Mouse (Mus musculus) liver, adult (tissue): ENCODE measurements around the gene Comtd1.

Source experiments
- GATA4 ChIP-seq: IDR thresholded peaks from 2 replicates; pipeline ENCODE4 v1.6.1; 2014; ENCODE audit warnings: mild to moderate bottlenecking, low read length; ENCODE audit not compliant: insufficient replicate concordance

The Comtd1 gene

DNA sequence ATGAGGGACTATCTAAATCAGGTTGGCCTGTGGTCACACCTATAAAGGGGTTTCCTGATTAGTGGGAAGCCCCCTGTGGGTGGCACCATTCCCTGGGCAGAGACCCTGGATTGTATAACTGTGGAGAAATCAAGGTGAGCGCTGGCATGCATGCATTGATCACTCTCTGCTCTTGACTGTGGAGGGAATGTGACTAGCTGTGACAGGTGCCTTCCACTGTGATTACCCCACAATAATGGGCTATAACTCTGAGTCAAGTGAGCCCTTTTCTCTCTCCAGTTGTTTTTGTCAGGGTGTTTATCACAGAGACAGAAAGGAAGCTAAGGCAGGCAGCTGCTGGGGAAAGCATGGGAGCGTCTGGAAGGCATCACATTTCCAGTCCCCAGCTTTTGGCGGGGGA, 32.5 kb downstream of the Comtd1 start:
- no peak for TF ChIP-seq GATA4

DNA sequence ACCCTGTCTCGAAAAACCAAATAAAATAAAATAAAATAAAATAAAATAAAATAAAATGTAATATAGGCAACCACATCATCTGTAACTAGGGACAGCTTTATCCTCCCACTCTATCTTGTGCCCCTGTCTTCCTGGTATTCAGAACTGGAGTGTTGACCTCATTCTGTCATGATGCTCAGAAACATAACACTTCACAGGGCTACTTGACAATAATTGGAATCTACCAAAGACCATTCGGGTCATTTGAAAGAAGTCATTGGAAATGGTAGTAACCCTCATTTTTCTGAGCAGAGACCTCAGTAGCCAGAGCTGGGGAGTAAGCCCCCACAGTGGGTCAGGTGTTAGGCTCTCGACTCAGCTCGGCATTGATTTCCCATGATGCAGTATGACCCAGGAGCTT, 34.2 kb downstream of the Comtd1 start:
- no peak for TF ChIP-seq GATA4

GRCm38 (mm10) chr14:21813847-21814246, 34.9 kb downstream of the Comtd1 start:
- no peak for TF ChIP-seq GATA4

GRCm38 (mm10) chr14:21813216-21813615, 35.6 kb downstream of the Comtd1 start:
- TF ChIP-seq GATA4, result peak; percentile 57; the same call in 1 of the 2 replicates

- TF ChIP-seq GATA4, result no peak
Observed at GRCm38 (mm10) chr14:21812590-21813162, 36.1 kb downstream of the Comtd1 start.

DNA sequence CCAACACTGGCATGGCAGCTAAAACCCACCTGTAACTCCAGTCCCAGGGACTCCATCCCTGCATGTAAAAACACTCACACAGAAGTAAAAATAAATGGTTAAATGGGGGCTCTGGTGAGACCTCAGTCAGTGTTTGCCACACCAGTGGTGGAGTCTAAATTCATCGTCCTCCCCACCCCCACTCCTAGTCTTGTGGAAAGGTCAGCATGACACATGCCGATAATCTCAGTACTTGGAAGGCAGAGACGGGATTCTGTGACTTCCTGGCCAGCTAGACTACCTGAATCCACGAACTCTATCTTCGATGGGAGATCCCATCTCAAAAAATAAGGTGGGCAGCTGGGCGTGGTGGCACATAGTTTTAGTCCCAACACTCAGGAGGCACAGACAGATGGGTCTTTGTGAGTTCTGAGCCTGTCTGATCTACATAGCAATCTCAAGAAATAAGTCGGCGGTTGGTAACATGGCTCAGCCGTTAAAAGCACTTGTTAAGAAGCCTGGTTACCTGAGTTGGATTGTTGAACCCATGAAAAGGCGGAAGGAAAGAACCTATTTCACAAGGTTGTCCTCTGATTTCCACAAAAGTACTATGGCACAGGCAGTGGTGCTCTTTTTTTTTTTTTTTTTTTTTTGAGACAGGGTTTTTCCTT, 36.9 kb downstream of the Comtd1 start:
- no peak for TF ChIP-seq GATA4

DNA sequence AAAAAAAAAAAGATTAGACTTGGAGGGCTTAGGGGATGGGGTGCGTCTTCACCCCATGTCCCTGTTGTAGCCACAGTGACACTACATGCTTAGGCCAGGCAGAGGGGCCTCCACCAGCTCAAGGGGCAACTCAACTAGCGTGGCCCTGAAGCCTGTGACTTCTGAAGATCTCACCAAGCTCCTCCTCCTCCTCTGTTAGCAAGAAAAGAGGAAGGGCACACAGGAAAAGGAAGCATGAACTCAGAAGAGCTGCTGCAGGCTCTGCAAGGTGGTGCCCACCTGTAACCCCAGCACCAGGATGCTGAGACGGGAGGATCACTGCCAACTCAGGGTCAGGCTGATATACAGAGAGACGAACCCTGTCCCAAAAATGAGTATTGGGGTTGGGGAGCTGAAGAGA, 37.5 kb downstream of the Comtd1 start:
- TF ChIP-seq GATA4, result no peak

GRCm38 (mm10) chr14:21809418-21809817, 39.4 kb downstream of the Comtd1 start:
- TF ChIP-seq GATA4, result no peak

DNA sequence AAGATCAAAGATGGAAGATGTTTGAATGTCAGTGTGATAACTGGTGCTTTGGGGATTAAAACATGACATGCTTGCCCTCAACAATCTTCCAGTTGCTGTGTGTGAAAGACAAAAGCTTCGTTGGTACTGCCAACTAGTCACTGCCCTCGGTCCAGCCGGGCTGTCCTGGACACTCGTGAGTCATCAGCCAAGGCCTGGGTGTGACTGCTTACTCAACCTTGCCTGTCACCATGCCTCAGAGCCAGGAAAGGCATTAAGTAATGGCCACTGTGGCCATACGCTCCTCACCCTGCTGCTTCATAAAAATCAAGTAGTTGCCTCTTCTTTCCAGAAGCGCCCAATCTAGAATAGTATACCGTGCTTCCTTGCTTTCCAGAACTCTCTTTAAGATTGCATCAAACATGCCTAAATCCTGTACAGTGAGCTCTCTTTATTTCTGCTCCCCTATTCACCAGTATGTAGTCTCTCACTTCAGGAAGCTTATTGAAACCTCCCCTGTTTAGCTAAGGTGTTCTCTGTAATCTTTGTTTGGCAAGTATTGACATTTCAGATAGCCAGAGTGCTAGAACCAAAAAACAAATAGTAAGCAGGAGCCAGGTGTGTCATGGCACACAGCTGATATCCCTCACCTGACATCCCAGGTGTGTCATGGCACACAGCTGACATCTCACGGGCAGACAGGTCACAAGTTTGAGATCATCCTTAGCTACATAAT, 40.4 kb downstream of the Comtd1 start:
- TF ChIP-seq GATA4, result no peak

GRCm38 (mm10) chr14:21806631-21807160, 42.1 kb downstream of the Comtd1 start:
- TF ChIP-seq GATA4, result no peak

- TF ChIP-seq GATA4, result no peak
Observed at GRCm38 (mm10) chr14:21806203-21806602, 42.6 kb downstream of the Comtd1 start.

GRCm38 (mm10) chr14:21802543-21803206, 46.1 kb downstream of the Comtd1 start:
- no peak for TF ChIP-seq GATA4

GRCm38 (mm10) chr14:21801624-21802023, 47.2 kb downstream of the Comtd1 start:
- TF ChIP-seq GATA4, result no peak

- TF ChIP-seq GATA4, result no peak
Observed at GRCm38 (mm10) chr14:21800641-21801040, 48.1 kb downstream of the Comtd1 start.
